Mouse (Mus musculus) cerebellum, adult (tissue): ENCODE results near the gene Mrpl4.

Experiments used
- ATAC-seq: cut with Nextera tagmentation; 2 replicates; pipeline ENCODE4 v1.9.2; 2017; ENCODE audit warnings: mild to moderate bottlenecking, moderate library complexity, mixed read lengths; ENCODE audit not compliant: insufficient number of reproducible peaks, low FRiP score, low TSS enrichment

Gene Mrpl4

DNA sequence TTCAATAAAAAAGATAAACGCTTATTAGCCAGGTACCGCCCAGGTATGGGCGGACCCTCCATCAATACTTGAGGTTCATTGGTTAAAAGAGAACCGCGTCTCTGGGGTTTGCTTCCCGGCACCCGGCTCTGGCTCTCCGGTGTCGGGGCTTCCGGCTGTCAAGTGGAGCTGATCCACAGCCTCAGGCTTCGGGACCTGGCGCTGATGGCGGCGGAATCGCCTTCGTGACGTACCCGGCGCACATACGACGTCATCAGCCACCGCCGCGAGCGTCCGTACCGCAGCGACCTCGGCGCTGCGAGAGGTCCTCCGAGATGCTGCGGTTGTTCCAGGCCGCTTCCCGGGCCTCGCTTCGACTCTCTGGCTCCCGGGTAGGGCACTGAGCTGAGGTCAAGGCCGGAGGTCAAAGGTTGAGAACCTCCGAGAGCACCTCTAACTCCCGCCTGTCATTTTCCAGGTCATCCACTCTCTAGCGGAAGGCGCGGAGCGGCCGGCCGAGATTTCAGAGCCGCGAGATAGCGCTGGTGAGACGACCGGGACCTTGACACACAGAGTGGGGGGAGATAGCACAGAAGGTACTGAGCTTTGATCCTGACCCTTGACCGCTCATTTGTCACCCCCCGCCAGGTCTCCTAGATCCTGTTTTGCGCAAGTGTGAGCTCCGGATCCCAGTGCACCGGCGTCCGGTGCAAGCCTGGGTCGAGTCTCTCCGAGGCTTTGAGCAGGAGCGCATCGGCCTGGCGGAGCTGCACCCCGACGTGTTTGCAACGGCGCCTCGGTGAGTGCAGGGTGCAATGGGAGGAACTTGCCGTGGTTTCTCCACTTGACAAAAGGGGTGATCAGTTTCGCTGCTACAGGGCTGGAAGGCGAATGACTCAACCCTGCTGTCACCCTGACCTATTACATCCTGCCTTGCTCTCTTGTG lies at the start of gene Mrpl4:
Gene Mrpl4 (plus strand): TSS at position 112 of the 925 bp plus-strand sequence.
- ATAC-seq: peak; percentile 93

DNA sequence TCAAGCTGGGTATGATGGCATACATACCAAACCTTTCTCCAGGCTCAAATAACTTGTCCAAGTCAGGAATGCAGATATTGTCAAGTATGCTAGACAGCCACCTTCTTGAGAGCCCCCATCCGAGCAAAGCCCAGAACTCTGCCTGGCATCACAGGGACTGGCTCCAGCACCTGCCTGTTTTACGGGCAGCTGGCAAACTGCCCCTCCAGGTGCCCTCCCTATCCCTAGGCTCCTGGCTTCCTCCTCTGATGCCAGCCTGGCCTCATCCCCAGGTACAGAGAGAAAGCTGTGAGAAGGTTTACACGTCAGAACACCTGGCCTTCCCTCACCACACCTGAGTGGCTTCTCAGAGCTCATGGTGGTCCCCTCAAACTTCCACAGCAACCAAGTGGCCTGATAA lies 45.5 kb upstream of the Mrpl4 start:
- ATAC-seq: no peak

DNA sequence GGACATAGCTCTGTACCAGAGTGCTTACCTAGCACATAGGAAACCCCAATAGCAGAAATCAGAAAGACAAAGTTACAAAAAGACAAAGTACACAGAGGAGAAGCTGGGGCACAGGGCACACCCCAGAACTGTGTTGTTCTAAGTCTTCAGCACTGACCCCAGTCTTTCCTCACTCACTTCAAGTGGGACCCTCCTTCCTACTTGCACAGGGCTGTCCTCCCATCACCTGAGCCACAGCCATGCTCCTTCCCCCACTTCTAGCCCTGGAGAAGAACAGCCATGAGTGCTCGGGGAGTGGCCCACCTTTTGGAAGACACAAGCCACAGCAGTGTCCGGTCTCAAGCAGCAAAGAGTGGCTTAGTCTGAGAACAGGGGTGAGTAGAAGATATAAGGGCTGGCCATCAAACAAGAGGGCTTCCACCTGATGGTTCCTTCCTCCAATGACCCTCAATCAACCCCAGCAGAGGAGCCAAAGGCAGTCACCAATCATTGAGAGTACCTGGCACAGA lies 43.1 kb upstream of the Mrpl4 start, which contains the start of gene Dnmt1:
Gene Dnmt1 (minus strand): TSS at position 459 of the 509 bp plus-strand sequence.
- ATAC-seq: no peak

DNA sequence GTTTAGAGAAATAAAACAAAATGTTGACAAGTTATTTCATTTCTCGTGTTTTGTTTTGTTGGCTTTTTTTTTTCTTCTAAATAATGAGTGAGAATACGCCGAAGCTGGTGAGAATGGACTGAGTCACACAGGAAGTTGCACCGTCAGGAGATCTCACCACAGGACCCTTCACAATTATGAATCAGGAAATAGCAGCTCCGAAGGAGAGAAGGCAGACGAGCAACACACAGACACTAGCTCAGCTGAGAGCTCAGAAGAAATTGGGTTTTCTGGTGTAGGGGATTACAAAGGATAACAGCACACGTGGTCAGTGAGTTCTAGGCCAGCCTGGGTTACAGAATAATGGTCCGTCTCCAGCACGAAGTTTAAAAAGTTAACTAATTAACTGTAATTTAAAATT lies 41.0 kb upstream of the Mrpl4 start:
- ATAC-seq: no peak

DNA sequence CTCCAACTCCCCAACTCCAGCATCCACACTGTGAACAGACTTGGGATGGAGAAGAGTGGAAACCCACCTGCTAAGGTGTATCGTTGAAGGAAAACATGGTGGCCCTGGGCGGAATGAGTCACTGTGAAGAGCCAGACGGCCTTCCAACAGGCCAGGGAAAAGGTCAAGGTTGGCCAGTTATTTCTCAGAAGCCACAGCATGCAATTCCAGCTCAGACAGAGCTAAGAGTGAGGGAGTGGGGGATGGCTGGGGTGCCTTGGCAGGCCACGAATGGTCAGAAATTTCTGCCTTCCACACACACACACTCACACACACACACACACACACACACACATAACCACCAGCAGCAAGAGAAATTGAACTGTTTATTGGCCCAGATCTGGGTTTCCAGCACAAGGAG lies 36.9 kb upstream of the Mrpl4 start:
- no peak for ATAC-seq

DNA sequence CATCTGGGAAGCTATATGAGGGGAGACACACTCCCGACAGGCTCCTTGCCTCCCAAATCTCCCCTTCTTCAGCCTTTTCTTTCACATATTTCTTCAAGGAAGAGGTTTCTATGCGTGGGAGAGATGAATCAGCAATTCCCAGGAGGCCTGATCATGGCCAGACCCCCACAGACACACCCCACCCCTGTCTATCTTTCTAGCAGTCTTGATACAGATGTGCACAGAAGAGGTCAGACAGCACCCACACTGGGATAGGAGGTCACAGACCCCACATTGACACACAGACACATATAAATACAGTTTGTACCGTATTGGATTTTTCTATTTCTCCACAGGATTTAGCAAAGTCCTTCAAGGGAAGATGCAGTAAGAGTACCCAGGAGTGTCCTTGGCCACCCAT lies 36.5 kb upstream of the Mrpl4 start:
- no peak for ATAC-seq

DNA sequence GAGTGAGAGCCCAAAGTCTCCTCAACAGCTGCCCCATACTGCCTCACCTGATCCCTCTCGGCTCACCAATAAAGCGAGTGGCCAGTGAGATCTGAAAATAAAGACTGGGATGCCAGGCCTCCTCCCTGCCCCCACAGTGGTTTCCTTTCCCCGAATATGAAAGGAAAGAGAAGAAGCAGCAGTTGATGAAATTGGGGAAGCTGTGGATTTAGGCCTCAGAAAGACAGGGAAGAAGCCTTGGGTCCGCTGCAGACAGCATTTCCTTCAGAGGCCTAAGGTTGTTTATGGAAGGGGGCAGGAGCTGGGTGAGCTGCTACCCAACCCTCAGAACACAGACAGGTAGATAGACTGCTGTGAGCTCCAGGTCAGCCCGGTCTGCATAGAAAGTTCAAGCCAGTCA lies 35.8 kb upstream of the Mrpl4 start:
- no peak for ATAC-seq

DNA sequence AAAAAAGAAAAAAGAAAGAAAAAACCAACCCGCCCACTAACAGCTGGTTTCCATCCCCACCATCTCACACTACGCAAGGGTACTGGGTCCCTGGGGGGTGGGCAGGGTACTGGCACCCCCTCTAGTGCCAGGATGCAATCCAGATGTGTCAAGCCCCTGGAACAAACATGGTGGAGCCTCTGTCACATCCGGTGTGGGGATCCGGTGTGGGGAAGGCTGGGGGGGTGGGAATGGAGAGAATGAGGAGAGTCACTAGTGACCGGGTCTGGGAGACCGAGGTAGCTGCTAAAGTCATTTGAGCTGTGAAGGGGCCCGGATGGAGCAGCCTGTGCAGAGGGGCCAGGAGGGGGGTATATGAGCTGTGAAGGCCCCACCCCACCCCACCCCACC lies 30.8 kb upstream of the Mrpl4 start:
- no peak for ATAC-seq

DNA sequence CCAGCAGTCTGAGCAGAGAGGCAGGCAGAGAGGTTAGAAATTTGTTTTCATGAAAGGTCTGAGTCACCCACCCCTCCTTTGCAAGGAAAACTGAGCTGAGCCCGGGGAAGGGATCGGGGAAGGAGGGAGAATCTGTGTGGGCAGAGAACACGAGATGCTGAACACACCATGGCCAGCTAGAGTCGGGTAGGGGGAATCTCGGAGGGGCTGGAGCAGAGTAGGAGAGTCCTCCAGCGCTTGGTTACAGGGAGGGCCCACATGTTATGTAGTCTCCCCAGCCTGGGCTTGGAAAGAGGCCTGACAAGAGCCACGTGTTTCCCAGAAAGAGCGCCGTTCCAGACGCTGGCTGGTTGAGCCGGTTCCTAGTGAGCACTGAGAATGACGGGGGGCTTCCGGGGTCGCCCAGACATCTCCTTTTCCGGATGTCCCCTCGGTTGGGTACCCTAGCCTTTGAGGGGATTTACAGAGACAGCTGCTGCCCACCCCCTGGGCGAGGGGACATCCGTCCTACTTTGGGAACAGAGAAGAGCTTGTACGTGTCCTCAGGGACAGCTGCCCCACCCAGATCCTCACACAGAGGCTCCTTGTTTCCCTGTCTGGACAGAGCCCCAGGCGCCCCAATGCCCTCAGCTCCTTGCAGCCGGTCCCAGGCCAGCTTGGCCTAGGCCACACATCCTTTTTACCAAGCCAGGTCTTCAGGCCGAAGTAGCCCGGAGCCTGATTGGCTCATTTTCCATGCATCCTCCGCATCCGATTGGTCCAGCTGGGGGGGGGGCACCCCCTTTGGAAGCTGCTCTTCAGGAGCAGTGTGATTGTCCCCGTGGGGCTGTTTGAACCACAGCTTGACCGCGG lies 30.2 kb upstream of the Mrpl4 start:
- ATAC-seq: 0 out of 2 replicates have a peak, but pooled peaks have one; percentile 58

DNA sequence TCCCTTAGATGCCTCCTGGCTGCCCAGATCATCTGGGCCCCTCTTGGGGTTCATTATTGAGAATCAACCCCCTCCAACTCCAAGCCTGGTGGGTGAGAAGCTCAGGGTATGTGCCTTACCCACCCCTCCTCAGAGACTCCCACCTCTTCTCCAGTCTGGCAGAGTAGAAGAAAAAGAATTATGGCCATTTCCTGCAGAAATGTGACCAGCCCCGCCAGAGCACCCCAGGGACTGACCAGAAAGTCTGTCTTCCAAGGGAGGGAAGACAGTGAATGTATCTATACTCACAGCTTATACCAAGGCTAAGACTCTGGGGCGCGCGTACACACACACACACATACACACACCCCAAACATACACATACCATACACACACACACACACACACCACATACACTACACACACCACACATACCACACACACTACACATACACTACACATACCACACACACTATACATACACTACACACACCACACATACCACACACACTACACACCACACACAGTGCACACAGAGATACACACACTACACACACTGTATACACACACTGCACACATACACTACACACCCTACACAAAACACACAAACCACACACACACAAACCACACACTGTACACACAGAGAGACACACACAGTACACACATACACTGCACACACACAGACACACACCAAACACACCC lies 29.4 kb upstream of the Mrpl4 start:
- ATAC-seq: no peak

DNA sequence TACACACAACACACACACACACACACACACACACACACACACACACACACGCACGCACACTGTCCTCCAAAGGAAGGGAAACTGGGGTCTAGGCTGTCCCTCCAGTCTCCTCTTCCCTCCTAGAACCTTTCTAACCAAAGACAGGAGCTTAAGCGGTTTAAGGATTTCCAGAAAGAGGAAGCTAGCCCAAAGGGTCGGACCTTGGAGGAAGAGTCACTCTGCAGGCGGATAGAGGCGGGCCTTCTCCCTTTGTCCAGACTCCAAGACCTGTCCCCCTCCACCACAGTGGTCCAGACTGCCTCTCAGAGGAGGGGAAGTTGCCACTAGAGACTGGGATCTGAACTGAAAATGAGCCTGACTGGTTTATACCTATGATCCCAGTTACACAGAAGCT lies 28.9 kb upstream of the Mrpl4 start:
- ATAC-seq: no peak

DNA sequence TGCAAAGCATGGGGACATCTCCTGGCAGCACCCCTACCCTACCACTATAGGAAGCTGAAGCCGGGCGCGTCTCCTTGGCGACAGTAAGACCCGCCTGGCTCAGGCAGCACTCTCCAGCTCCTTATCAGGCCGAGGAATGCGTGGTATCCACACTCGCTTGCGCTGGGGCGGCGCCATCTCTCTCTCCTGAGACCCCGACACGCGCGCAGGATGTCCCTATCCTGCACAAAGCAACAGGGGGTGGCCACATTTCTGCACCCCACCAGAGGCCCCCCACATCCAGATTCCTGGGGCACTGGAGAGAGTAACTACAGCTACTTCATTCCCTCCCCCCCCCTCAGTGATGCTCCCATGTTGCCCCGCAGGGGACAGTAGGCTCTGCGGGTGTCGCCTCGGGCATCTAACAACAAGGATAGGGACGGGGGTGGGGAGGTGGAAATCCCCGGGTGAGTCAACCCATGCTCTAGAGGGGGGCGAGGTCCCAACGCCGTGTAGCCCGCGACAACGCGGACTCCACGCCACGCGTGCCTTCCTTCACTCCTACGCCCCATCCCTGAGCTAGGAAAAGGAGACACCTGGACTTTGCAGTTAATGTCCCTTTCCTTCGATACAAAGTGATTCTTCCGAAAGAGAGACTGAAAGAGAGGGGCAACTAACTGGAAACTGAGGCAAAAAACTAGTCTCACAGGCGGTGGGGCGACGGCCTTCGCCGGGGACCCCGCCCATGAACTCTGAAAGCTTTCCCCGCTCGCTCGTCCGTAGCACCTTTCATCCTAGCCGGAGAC lies 26.9 kb upstream of the Mrpl4 start:
- no peak for ATAC-seq

DNA sequence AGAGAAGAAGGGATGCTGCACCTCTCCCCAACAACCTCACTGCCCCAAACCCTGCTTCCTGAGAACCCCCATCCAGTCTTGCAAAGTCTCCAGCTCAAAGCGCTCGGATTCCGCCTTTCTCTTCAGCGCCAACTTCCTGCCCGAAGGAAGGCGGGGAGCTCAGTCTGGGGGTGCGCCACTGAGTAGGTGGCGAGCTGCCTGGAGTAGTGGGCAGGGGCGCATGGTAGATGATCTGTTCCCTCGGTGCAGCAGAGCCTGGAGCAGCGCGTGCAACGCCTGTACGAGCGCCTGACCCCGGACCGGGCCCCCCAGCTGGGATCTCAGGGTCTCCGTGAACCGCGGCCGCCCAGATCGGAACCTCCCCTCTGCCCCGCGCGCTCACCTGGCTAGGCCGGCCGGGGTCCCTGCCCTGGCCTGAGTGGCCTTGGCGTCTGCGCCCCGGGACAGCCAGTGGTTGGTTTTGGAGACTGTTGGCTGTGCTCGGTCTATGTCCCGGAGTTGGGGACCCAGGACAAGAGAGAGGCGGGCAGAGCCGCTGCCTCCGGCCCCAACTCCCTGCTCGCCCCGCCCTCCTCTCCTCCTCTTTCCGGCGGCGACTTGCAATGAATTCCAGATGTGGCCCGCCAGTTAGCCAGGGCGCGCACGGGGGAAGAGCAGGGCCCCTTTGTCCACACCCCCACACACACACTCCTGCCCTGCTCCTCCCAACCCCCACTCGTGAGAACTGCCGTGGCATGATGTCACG lies 26.1 kb upstream of the Mrpl4 start, which contains the start of gene S1pr2:
Gene S1pr2 (minus strand): TSS at position 566 of the 745 bp plus-strand sequence.
- ATAC-seq: no peak

DNA sequence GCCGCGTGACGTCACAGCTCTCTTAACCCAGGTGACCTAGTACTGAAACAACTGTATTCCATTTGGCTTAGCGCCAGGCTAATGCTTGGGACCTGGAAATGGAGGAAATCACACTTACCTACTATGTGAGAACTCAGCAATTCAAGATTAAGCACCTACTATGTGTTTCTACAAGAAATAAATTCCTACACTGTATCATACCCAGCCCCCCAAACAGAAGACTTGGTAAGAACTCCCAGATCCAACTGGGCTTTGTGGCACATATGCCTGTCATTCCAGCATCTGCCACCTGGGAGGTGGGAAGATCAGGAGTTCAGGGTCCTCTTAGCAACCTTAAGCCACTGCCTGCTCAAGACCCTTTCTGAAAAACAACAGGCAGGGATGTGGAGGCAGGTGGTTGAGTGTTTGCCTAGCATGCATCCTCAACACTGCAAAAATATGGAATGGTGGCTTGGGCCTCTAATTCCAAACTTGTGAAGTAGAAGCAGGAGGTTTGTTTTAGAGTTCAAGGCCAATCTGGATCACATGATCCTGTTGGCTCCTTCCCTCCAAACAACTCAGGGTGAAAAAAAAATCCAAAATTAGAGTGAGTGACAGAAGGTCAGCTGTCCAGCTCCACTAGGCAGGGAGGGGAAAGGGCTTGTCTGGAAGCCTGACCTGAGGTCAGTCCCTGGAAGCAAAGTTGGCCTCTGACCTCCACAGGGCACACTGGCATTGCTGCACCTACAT lies 25.4 kb upstream of the Mrpl4 start:
- no peak for ATAC-seq

DNA sequence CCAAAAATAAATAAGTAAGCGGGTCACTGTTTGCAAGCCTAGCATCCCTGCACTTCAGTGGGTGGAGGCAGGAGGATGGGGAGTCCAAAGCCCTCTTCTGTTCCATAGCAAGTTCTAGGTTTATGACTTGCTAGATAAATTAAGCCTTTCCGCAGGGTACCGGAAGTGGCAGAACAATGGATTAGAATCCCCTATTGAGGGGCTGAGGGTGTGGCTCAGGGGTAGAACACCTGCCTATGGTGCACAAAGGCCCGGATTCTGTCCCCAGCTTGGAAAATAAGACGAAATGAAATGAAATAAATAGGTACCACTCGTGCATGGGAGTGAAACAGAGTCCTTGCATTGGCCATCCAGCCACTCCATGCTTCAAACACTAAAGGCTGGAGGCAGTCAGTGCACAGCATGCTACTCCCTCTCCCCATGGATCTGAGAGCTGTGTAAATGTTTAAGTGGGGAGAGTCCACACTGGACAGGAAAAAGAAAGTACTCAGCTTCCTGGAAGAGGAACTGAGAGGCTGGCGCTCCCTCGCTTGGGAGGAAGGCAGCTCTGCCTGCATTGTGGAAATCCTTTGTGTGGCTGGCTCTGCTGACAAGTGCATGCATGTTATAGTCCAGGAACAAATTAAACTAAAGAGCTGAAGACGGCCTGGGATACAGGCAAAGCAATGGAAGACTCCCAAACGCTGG lies 24.0 kb upstream of the Mrpl4 start:
- ATAC-seq: no peak

DNA sequence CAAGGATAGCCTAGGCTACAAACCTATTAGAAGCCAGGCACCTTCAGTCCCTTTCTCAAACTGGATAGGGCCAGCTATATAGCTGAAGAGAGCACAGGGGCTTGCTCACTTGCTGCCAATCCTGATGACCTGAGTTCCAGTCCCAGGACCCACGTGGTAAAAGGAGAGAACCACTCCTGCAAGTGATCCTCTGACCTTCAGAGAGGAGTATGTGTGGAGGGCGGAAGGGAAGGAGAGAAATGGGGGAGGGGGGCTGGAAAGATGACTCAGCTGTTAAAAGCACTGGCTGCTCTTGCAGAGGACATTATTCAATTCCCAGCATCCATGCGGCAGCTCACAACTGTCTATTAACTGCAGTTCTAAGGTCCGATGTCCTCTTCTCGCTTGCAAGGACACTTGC lies 23.4 kb upstream of the Mrpl4 start:
- ATAC-seq: no peak

DNA sequence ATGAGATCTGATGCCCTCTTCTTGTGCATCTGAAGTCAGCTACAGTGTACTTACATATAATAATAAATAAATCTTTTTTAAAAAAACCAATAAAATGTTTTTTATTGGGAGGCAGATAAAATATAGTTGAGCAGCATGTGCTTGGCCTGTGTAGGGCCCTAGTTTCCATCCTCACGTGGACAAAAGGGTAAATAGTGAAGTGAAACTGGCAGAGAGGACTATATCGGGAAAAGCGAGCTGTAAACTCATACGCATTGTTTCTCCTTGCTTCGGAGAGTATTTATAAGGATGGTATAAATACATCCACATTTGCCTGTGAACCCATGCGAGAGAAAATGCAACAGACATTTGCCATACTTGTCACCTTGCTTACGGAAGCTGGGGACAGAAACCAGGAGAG lies 22.8 kb upstream of the Mrpl4 start:
- no peak for ATAC-seq

DNA sequence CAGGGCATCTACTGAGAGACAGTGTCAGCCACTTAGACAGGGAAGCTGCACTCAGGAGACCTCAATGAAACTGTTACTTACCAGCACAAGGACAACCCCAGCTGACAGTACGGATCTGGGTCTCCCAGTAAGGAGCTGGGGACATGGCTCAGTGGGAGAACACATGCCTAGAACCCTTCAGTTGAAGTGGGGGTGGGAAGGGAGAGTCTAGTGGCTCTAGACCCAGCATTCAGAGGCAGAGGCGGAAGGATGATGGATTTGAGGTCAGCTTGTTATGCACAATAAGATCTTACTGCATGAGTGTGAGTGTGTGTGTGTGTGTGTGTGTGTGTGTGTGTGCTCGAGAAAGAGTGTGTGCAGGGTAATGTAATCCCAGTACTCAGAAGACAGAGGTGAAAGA lies 20.4 kb upstream of the Mrpl4 start:
- no peak for ATAC-seq
